Mouse (Mus musculus) bone marrow macrophage, adult 2 months (primary cell): ENCODE data around the gene Spint3.

Experiments used
- CTCF ChIP-seq: IDR thresholded peaks from 2 replicates; pipeline ENCODE4 v1.5.1; 2012; ENCODE audit warnings: low read depth, mild to moderate bottlenecking, low read length, moderate library complexity
- POLR2A ChIP-seq: IDR thresholded peaks from 2 replicates; pipeline ENCODE4 v1.6.1; 2012; ENCODE audit warnings: mild to moderate bottlenecking, low read depth, low read length, borderline replicate concordance

DNA sequence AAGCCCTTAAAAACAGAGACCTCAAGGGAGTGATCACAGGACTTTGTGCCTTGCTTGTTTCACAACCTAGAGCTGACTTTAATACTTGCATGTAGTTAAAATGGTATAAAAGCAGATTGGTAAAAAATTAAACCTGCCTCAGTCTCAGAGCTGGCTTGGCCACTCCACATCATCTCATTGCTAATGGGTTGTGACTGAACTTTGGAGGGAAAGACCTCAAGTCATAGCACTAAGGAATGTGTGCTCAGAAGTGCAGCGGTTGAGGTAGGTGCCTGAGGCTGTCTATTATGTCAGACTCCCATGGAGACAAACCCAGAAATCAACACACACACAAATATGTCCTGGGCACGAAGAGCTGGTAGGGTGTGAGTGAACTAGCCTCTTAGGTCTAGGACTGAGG is 29.5 kb downstream of the Spint3 start:
- TF ChIP-seq POLR2A (no peak), CTCF (no peak)
